Mouse (Mus musculus) thymus, postnatal 14 days (tissue): ENCODE measurements around the gene Ccr3.
"Not testable (repeated sequence)": the region's sequence is repeated elsewhere in the genome, so short reads cannot be mapped to it uniquely, and the experiment has no call there.

ENCODE experiments used
- DNase-seq: peaks from one replicate; pipeline ENCODE4 v3.0.0; 2021

Gene Ccr3

GRCm38 (mm10) chr9:124053532-124053931, 31.8 kb downstream of the Ccr3 start:
- no peak for DNase-seq

GRCm38 (mm10) chr9:124056158-124056709, 34.5 kb downstream of the Ccr3 start:
- DNase-seq: no peak

- no peak for DNase-seq
Observed at GRCm38 (mm10) chr9:124059660-124060352, 38.0 kb downstream of the Ccr3 start.

- DNase-seq: not testable (repeated sequence)
Observed at GRCm38 (mm10) chr9:124061474-124062432, 40.0 kb downstream of the Ccr3 start.

GRCm38 (mm10) chr9:124066572-124067103, 44.9 kb downstream of the Ccr3 start:
- no peak for DNase-seq

GRCm38 (mm10) chr9:124068098-124069058, 46.6 kb downstream of the Ccr3 start:
- no peak for DNase-seq

- no peak for DNase-seq
Observed at GRCm38 (mm10) chr9:124071506-124071905, 49.7 kb downstream of the Ccr3 start.

GRCm38 (mm10) chr9:124079803-124080202, 58.0 kb downstream of the Ccr3 start:
- DNase-seq: no peak

GRCm38 (mm10) chr9:124080471-124080870, 58.7 kb downstream of the Ccr3 start:
- not testable (repeated sequence) for DNase-seq
